Mouse (Mus musculus): ENCODE measurements around the gene Gm49358.

DNA sequence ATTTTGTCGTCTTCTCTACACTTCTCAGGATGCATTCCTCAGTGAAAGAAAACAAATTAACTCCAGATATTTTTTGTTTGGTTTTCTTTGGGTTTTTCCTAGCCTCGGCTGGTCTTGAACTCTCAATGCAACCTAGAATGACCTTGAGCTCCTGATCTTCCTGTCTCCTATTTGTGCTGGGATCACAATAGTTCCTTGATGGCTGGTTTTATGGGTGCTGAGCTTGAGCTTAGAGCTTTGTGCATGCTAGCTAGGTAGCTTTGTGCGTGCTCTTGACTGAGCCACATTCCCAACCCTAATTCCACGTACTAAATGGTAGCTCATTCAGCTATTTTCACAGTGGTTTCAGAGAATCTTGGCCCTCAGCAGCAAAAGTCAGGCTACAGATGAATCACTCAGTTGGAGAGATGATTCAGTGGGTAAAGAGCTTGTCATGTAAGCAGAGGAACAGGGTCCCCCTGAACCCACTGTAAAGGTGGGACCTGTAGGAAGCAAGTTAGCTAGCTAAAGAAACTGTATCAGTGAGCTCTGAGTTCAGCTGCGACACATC is 20.4 kb downstream of the Gm49358 start:
- TF ChIP-seq TAL1 (IDR thresholded peaks at IDR 0.05; ENCODE audit: low read length), result no peak
- no peak for TF ChIP-seq GATA1 (IDR thresholded peaks at IDR 0.05; ENCODE audit: low read length)

Data from erythroblast, embryonic 14.5 days (primary cell).